Mouse (Mus musculus) CD8-positive naive resting alpha-beta T cell, adult 2 months (primary cell): ENCODE data around the gene Slc2a3.
"Not testable (repeated sequence)": the region's sequence is repeated elsewhere in the genome, so short reads cannot be mapped to it uniquely, and the experiment has no call there.

ENCODE experiments used
- DNase-seq, 2 experiments: peaks; one replicate each; pipeline ENCODE4 v3.0.0; 2022; ENCODE audit warnings: low read depth in 2 of 2, low spot score in 2 of 2

Slc2a3 gene

DNA sequence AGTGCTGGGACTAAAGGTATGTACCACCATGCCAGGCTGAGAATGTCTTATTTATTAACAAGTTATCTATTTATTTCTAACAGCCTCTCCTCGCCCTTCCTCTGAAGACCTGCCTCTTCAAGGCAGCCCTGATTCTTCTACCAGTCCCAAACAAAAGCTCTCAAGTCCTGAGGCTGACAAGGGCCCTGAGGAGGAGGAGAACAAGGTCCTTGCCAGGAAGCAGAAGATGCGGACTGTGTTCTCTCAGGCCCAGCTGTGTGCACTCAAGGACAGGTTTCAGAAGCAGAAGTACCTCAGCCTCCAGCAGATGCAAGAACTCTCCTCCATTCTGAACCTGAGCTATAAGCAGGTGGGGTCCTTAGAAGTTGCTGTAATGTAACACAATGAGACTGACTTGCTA, 90.0 kb downstream of the Slc2a3 start:
- no peak for DNase-seq

DNA sequence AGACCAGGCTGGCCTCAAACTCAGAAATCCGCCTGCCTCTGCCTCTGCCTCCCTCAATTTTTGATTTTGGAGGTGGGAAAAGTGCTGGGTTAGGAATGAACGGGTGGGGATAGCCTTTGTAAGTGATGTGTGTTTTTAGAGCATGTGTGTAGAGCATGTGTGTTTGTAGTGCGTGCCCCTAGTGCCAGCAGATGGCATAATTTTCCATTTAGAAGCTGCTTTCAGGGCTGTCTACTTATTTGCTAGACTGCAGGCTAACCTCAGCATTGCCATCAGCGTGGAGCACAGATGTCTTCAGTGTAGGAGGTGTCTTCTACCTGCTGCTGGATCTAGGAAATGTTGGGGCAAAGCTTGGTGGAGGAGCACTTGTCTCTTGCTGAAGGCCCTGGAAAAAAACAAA, 92.6 kb downstream of the Slc2a3 start:
- no peak for DNase-seq

DNA sequence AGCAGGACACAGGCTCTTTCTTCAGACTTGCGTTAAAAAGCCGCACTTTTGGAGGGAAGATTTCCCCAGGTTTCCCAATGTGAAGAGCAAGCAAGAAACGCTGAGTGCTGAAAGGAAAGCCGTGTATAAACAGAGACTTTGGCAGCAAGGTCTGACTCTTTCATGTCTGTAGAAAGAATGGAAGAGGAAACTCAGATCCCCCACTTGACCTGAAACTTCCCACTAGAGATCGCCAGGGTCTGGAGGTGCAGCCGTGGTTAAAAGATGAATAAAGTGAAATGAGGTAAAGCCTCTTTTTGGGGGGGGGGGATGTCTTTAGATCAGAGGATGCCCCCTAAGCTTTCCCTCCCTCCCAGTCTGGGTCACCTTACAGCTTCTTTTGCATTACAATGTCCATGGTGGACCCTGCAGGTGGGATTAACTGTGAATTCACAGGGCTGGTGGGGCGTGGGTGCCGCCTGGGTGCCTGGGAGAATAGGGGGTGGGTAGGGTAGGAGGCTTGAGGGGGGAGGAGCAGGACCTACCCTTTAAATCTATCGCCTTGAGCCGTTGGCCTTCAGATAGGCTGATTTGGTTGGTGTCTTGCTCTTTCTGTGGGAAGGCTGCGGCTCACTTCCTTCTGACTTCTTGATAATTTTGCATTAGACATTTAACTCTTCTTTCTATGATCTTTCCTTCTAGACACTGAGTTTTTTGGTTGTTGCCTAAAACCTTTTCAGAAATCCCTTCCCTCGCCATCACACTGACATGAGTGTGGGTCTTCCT, 94.2 kb downstream of the Slc2a3 start, which contains the start of gene Nanog:
Gene Nanog, plus strand, starts transcription at position 454 of the 765 bp plus-strand sequence.
- DNase-seq, result no peak

DNA sequence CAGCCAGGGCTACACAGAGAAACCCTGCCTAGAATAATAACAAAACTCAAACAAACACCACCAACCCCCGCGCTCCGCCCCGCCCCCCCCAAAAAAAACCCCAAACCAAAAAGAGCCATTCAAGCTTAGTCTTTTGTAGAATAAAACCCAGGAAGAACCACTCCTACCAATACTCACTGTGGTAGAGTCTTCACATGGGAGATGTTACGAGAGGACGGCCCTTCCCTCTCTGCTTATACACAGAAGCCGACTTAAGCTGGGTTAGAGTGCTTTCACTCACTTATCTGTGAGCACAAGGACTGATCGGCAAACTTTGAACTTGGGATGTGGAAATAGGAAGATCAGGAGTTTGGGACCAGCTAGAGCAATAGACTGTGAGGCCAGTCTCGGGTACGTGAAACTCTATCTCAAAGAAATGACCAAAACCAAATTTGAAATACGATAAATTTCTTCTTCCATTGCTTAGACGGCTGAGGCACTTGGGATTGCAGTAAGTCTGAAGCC, 95.1 kb downstream of the Slc2a3 start:
- DNase-seq, result no peak

DNA sequence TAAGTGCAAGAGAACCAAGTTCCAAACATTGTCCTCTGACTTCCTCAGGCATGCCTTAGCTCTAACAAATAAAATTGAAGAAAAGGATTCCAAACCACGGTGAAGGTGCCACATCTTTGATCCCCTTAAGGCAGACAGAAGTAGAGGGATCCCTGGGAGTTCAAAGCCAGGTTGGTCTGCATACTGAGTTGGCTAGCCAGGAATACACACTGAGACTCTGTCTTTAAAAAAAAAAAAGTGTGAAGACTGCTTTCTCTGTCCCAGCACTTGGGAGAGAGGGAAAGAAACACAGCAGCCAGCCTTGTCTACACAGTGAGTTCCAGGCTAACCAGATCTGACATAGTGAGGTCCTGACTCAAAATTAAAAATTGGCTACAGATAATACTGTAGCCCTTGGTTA, 97.7 kb downstream of the Slc2a3 start:
- no peak for DNase-seq

DNA sequence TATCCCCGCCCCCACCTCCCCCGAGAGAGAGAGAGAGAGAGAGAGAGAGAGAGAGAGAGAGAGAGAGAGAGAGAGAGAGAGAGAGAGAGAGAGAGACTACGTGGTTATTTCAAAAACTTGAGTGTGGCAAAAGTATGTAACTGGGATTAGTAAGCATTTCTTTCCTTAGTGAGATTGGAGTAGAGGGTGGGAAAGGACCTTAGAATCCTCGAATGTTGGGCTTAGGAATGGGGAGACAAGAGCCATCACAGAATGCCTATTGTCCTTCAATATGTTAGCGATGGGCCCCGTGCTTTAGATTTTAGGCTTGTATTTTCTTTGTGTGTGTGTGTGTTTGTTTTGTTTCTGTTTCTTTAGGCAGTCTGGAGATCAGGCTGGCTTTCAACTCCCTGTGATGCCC, 98.2 kb downstream of the Slc2a3 start:
- DNase-seq, result no peak

DNA sequence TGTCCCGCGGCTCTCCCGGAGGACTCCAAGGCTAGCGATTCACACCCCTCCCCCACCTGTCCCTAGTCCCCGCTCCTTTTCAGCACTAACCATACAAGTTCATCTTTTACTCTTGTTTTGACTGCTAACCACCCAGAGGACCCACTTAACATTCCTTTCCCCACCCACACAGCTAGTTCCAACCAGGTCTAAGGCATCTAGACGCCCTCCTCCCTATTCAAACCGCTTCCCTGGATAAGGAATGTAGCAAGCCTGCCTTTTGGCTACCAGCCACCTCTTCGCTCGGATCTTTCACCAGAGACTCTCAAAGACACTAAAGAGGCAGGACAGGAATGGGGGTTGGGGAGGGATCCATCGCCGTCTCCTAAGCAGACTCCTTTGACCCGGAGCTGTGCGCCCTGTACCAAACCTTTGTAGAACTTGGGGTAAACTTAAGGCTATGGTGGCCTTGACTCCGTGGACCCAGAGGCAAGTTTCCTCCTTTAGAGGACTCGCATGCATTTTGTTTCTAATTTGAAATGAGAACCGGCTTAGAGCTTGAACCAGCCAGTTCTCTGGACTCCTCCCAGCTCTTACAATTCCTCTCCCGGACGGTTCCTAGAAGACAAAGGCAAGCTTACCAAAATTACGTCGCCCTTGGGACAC, 98.8 kb downstream of the Slc2a3 start:
- no peak for DNase-seq

DNA sequence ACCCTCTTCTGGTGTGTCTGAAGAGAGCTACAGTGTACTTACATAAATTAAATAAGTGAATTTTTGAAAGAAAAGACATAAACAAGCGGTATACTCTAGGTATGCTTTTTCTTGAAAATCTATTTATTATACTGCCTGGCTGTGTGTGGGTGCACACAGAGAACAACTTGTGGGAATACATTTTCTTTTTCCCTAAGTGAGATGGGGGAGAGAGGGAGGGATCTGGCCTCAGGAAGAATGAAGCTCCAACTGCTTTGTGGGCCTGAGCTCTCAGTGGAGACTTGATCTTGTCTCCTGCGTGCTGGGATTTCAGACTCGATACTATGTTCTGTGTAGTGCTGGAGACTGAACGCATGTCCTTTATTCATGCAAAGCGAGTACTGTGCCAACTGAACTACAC, 99.6 kb downstream of the Slc2a3 start:
- no peak for DNase-seq

DNA sequence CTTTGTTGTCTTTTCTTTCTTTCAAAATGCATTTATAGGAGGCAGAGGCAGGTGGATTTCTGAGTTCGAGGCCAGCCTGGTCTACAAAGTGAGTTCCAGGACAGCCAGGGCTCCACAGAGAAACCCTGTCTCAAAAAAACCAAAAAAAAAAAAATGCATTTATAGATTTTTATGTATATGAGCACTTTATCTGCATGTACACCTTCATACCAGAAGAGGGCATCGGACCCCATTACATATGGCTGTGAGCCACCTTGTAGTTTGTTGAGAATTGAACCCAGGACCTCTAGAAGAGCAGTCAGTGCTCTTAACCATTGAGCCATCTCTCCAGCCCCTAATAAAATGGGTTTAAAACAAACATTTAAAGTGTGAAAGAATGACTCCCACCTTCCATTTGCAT, 101.8 kb downstream of the Slc2a3 start:
- not testable (repeated sequence) for DNase-seq

DNA sequence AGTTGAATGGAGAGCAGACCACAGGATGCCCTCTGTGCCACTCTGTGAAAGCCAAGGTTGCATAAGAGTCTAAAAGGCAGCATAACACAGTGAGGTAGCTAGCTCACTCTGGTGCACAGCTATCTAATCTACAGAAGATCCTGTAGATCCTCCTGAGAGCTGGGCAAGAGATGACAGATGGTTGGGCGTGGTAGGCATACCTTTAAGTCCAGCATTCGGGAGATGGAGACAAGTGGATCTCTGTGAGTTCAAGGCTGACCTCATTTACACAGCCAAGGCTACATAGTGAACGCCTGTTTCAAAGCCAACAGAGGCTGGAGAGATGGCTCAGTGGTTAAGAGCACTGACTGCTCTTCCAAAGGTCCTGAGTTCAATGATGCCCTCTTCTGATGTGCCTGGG, 106.0 kb downstream of the Slc2a3 start:
- no peak for DNase-seq

DNA sequence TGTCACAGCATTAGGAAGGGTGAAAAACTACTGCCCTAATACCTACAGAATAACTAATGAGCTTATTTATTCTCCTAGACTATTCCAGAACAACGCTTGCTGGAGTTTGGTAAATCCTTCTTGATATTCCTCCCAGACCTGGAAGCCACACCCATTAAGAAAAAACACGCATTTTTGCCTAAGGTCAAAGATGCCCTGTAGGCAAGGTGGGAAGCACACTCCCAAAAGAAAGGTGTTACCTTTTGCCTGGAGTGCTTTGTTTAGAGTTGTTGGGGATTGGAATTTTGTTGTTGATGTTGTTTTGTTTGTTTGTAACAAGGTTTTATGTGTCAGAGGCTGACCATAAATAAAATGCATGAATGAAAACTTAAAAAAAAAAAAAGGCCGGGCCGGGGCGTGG, 111.4 kb downstream of the Slc2a3 start:
- no peak for DNase-seq

DNA sequence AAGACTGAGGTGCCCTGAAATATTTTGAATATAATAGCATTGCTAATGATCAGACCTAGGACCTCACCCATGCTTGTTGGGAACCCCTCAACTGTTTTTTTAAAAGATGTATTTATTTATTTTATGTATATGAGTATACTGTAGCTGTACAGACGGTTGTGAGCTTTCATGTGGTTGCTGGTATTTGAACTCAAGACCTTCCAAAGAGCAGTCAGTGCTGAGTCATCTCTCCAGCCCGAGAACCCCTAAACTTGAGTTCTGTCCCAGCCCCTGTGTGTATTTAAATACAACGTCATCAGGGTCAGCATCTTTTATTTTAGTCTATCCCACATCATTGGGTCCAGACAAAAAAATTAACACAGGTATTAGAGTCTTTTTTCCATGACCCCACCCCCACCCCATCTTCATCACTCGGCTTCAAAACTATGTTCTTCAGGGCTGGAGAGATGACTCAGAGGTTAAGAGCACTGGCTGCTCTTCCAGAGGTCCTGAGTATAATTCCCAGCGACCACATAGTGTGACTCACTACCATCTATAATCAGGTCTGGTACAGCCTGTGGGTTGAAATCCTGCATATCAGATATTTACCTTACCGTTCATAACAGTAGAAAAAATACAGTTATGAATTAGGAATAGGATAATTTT, 111.9 kb downstream of the Slc2a3 start:
- no peak for DNase-seq

DNA sequence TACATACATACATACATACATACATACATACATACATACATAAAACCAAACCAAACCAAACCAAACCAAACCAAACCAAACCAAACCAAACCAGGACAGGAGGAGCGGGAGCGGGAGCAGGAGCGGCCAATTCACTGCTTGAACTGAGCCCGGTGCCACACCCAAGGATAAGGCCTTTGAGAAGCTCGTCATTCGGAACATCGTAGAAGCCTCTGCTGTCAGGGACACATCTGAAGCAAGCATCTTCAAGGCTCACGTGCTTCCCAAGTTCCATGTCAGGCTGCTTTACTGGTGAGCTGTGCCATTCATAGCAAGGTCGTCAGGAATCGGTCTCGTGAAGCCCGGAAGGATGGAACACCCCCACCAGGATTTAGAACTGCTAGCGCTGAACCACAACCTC, 114.7 kb downstream of the Slc2a3 start:
- no peak for DNase-seq

DNA sequence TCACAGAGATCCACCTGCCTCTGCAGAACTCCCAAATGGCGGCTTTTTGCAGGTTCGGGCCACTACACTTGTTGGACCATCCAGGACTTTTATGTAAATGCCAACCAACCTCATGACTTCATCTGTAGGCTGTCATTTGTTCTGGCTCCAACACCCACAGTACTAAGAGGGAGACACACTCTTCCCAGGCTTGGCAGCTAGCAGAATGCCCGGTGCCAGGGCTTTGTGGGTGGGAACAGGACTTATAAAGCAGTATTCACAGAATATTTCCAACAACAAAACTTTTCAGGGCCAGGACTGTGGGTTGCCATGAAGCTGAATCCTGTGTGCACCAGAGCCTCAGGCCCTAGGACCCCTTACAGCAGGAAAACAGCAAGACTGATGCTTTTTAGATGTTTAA, 118.8 kb downstream of the Slc2a3 start:
- no peak for DNase-seq
